Mouse (Mus musculus): ENCODE results near the gene Ran.

Ran gene
- long read RNA-seq, experiment 1, transcript Ran-202 (6 exons, 2,423 nt) = minor isoform, 26 of 353 reads
- long read RNA-seq, experiment 1, transcript Ran-201 (7 exons, 2,377 nt) = major isoform, 315 of 353 reads
- long read RNA-seq, experiment 1, partial matches to known transcripts = 3 of 353 reads
- long read RNA-seq, experiment 1, other reads (novel, unspliced or antisense) = 9 of 353 reads
- long read RNA-seq, experiment 2, transcript Ran-202 (6 exons, 2,423 nt) = minor isoform, 23 of 444 reads
- long read RNA-seq, experiment 2, transcript Ran-201 (7 exons, 2,377 nt) = major isoform, 393 of 444 reads
- long read RNA-seq, experiment 2, partial matches to known transcripts = 9 of 444 reads
- long read RNA-seq, experiment 2, other reads (novel, unspliced or antisense) = 19 of 444 reads

DNA sequence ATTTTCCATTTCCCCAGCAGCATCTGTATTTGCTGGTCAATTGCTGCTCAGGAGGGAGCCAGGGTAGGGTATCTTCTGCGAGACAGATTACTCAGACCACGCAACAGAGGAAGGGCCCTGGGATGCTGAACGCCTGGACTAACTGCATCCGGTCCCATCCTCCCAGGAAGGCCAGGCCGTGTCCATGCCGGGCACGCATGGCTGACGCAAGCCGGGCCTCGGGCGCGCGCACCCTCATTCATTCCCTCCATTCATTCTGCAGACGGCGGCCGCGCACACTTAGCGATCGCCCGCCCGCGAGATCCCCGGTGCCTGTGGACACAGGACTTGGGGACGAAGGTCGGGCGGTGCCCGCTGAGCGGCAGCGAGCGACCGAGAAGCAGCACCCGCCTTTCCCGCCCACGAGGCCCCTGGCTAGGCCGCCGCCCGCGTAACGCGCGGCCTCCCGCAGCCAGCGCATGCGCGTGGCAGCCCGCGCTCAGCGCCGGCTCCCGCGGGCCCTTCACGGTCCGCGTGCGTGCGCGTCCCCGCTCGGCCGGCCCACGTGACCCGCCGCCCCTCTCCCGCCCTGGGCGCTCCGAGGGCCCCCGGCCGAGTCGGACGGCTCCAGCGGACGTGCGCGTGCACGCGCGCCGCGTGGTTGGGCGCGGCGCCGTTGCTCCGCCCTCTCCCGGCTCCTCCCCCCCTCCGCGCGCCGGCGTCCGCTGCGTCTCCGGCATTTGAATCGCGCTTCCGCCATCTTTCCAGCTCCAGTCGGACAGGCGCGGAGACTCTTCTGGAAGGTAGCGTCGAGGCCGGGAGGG, at the start of gene Ran:
TSS of gene Ran (plus strand) at position 573 of the 803 bp plus-strand sequence.
- intact Hi-C loops (cut with DNase I) = no loop called here

DNA sequence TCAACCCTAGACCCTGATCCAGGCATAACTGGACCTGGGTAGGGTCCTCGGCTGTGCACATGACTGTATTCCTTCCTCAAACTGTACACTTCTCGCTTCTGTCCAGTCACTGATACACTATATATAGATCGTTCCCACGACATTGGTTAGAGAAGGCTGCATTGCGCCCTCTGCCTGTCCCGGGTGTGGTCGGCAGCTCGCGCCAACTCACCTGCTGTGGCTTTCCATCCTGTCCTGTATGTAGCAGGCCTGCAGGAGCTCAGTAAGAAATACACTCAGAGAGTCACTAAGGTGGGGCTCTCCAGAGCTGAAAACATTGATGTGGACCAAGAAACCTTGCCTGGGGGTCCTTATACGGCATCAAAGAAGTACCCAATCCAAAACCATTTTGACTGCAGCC, 49.0 kb upstream of the Ran start:
- intact Hi-C loops (cut with DNase I) = loop anchor here (5.0 kb wide), 1 partner anchor 159 kb away; no protein-coding TSS in a partner anchor

DNA sequence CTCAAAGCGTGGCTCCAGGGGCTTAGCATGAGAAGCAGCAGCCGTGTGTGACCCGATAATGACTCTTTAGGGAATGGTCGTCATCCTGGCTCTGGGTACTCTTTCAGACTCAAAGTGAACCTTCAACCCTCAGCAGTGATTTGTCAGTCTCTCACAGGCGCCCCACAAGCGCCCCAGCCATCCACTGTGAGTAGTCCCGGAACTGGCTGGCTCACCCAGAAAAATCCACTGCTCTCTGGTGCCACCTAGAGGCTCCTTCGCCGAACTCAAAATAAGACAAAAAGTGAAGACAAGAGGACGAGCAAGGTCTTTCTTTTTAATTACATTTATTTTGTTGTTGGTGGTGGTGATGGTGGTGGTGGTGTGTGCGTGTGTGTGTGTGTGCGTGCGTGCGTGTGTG, 48.6 kb upstream of the Ran start:
- intact Hi-C loops (cut with DNase I) = loop anchor here (5.0 kb wide), 1 partner anchor 159 kb away; no protein-coding TSS in a partner anchor

DNA sequence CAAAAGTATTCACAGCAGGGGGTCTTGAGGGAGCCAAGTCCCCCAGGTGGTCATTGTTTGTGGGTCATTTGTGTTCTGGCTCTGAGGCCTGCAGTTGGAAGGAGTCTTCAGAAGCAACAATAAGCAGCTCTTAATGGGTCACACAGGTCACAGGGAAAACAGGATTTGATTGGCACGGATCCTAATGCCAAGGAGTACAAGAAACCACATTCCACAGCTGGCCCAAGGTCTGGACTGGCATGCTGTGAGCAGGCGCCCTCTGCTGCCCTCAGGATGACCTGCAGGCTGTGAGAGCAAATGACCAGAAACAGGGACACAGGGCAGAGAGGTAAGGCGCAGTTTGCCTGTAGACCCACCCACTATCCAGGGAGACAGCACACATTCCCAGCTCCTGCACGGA, 43.6 kb upstream of the Ran start:
- intact Hi-C loops (cut with DNase I) = loop anchor here (5.0 kb wide), 1 partner anchor 244 kb away; no protein-coding TSS in a partner anchor

DNA sequence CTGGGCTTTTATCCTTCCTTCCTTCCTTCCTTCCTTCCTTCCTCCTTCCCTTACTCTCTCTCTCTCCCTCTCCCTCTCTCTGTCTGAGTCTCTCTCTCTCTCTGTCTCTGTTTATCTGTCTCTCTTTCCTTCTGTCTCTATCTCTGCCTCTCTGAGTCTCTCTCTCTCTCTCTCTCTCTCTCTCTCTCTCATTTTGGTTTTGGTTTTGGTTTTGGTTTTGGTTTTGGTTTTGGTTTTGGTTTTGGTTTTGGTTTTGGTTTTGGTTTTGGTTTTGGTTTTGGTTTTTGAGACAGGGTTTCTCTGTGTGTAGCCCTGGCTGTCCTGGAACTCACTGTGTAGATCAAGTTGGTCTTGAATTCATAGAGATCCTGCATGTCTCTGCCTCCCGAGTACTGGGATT, 42.4 kb upstream of the Ran start:
- intact Hi-C loops (cut with DNase I) = loop anchor here (5.0 kb wide), 1 partner anchor 245 kb away; no protein-coding TSS in a partner anchor

DNA sequence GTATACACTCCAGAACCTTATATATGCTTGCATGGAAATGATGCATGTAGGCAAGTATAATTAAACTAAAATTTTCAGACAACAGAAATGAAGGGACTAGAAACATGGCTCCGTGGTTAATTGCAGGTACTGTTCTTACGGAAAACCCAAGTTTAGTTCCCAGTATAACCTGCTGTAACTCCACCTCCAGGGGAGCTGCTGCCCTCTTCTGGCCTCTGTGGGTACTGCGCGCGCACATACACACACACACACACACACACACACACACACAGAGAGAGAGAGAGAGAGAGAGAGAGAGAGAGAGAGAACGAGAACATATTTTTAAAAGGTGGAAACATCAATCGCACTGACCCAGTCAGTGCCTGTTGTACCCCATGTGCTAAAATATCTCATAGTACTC, 40.9 kb upstream of the Ran start:
- intact Hi-C loops (cut with DNase I) = loop anchor here (5.0 kb wide), 1 partner anchor 247 kb away; no protein-coding TSS in a partner anchor

DNA sequence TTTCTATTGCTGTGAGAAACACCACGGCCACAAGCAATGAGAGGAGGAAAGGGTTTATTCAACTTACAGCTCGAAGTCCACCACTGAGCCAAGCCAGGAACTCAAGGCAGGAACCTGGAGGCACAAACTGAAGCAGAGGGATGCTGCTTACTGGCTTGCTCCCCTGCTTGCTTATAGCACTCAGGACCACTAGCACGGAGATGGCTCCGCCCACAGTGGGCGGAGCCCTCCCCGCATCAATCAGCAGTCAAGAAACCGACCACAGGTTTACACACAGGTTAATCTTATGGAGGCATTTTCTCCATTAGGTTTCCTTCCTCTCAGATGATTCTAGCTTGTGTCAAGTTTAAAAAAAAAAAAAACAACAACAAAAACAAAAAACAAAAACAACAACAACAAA, 39.0 kb upstream of the Ran start:
- intact Hi-C loops (cut with DNase I) = no loop called here

DNA sequence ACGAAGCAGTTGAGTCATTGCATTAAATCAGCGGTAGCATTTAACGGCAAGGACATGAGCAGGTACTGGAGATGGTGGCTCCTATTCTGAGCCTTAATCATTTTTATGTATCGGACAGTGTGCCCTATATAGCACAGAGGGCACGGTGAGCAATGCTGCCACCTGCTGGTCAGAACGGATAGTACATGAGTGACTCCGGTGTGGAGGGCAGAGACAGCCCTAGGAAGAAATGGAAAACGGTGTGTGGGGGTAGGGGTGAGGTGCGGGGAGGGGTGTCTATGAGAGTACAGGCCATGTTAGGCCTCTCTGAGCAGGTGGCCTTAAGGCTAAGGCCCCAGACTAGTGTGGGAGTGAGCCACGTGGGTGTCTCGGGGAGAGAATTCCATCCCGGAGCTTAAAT, 38.3 kb upstream of the Ran start:
- intact Hi-C loops (cut with DNase I) = no loop called here

DNA sequence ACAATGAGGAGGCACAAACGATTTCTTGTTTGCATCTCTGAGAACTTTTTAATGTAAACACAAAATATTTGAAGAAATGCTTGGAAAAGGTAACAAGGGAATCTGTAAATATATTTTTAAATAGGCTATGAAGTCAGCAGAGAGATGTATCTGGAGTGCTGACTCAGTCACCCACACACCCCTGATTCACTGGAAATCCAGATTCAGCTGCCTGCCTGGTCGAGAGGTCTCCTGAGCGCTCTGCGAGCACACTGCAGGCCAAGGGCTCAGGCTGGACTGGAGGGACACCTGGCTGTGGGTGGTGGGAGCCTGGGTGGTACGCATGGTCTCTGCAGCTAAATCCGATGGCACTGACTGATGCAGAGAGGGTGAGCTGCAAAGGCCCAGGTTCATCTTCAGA, 35.3 kb upstream of the Ran start:
- intact Hi-C loops (cut with DNase I) = no loop called here

DNA sequence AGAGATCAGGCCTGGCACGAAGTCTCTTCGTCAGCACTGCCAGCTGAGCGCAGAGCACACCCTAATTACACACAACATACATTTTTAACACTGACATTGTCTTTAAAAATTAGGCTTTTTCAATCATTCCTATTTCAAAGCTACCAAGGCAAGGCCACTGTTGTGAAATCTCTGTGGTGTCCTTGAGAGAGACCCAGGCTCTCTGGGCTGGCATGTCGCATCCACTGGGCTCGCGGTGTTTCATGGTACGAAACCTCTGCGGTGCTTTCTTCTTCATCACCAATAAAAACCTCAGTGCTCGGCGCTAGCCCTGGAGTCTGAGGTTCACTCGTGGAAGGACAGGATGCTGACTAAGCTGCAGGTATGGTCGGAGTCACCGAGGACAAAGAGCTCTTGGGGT, 33.9 kb upstream of the Ran start:
- intact Hi-C loops (cut with DNase I) = no loop called here

DNA sequence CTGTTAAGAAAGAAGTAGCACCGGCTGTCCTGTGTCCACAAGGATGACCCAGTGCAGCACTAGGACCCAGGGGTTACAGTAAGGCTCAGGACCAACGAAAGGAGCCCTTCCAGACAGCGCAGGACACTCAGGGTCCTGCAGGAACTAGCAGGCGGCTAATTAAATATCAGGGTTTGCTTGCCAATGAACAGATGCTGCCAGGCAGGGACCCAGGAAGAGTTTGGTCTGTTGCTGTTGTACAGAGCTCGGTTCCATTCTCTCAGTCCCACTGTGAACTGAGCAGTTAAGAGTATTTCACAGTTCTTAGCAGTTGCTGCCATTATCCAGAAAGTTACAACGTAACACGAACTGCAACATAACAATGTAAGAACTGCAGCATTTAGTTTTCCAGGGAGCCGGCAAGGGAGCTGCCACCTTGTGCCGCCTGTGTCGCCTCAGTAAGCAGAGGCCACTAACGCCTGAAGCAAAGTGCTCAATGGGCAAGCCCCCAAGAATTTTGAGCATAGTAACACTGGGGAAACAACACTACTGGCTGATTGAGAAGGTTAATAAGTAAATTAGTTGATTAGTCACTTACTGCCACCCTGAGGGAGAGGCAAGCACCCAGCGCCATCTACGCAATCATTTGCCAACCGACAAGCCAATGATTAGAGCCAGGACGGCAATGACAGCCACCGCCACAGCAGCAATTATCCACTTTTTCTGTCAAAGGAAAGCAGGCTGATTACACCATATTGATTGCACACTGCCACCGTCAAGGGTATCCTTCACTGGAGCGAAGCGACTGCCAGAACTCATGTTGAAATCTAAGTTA, 32.5 kb upstream of the Ran start:
- intact Hi-C loops (cut with DNase I) = no loop called here

DNA sequence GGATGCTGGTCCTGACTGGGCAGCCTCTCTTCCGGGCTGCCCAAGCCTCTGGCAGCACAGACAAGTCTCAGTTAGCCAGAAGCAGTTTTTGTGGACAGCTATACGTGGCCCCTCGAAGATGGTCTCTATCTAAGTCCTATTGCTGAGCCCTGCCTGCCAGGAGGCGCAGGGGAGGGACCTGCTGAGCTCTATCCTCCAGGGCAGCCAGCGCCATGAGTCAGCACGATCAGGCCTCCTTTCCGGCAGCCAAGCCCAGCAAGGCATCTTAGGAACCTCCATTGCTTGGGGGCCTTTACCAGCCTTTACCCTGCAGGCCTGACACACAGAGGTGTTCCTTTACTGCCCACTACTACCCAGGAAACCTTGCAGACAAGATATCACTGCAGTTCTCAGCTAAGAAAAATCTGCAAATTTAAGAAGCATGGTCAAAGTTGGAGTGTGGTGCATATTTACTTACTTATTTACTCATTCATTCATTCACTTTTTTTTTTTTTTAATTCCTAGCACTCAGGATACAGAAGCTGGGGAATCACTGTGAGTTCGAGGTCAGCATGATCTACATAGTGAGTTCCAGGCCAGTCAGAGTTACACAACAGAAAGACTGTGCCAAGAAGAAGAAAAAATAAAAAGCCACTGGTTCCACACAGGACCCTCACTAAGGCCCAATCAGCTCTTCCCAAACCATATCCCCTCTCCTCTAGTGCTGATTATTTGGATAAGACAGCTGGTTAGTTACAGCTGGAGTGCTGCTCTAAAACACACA, 19.0 kb upstream of the Ran start:
- intact Hi-C loops (cut with DNase I) = no loop called here

DNA sequence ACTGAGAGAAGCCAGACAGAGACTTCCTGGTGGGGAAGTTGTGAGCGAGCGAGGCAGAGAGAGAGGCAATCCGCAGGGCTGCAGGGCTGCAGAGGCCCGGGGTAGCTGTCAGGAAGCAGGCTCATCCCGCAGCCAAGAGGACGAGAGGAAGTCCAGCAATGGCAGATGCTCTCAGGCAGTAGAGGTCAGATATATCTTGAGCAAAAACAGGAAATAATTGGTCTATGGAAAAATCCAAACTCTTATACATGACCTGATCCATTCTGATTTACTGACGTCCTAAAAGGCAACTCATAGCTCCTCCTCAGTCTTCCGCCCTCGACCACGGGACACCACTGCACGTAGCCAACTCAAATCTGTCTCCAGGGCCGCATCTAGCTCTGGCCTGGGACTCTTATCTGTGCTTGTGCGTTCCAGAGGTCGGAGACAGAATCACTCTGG, 17.3 kb upstream of the Ran start:
- intact Hi-C loops (cut with DNase I) = no loop called here

DNA sequence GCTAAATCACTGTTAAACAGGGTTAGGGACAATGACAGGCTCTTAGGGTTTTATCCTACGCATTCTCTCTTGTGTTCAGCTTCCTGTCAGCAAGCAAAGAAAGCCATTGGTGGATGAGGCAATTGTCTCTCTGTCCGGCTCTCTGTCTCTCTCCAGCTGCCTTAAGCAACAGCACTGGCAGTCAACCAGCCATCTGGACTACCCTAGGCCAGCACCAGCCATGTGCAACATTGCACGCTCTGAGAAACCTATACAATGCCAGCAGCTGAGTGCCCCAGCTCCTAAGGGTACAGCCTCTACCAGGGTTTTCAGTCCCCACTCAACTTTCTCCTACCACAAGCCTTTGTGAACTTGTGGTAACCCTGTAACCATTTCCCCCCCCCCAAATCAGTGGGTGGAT, 14.5 kb upstream of the Ran start:
- intact Hi-C loops (cut with DNase I) = no loop called here

DNA sequence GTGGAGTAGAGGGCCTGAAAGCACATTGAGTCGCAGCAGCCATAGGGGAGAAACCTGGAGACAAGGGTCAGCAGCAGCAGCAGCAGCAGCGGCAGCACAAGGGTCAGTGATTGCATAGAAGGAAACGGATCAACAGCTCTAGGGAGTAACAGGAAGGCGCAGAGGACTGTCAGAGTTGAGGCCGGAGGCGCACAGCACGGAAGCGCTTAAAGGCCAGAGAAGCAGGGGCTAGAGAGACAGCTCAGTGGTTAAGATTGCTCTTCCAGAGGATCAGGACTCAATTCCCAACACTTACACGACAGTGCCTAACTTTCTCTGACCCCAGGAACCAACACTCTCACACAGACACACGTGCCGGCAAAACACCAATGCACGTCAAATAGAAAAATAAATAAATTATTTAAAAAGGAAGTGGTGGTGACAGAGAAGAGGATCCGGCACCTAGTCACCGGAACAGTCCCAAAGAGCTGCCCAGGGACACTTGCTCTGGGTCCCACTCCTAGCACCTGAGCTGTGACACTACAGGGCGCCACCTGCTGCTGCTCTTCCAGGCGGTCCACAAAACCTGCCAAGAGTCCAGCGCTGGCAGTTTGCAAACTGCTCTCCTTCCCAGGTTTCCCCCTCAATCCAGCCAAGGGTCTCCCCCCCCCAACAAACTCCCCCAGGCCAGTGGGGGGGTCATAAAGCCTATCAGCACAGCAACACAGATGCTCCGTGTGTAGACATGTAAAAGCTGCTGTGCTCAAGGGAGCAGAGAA, 13.7 kb upstream of the Ran start:
- intact Hi-C loops (cut with DNase I) = no loop called here

DNA sequence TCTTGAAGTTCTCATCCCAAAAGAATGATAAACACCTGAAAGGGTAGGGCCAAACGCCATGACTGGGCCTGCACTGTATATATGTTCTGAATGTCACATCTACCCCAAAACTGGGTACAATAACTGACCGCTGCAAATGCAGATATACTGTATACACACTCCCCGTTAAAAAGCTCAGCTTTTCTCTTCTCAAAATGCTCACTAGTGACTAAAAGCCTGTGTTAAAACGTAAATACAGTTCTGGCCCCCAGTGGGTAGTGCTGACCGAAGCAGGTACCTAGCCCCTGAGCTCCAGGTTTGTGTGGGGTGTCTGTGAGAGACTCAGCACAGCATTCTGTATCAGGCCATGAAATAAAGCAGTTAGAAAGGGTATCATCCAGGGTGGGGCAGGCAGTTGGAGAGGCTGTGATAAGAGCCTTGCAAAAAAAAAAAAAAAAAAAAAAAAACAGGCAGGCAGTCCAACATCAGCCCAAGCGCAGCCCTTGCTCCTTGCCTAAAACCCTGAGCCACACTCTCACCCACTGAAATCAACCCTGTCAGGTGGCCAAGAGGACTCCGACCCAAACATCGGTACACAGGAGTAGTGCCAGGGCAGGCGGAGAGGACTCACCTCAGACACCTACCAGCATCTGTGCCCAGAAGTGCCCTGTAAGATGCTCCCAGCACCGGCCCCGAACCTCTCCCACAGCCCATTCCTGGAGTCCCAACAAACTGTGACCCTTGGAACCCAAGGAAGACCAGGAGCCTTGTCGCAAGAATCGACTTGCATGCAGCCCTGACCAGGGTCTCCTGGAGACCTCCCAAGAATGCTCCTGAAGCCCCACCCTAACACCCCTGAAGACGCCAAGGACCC, 12.5 kb upstream of the Ran start:
- intact Hi-C loops (cut with DNase I) = no loop called here

DNA sequence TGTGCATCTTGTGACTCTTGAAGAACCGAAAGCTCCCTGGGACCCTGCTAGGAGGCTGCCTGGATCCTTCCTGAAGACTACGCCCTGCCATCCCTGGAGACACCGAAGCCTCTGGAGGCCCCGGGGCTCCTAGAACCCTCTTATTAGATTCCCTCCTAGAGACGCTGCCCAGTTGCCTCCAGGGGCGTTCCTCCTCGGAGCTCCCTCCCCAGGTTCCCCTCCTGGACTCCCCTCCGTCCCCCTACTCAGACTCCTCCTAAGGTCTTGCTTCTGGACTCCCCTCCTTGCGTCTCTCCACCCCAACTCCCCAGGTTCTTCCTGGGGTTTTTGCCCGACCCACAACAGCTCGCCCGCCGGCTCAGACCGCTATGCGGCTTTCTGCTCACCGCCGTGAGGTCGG, 11.9 kb upstream of the Ran start:
- intact Hi-C loops (cut with DNase I) = no loop called here

DNA sequence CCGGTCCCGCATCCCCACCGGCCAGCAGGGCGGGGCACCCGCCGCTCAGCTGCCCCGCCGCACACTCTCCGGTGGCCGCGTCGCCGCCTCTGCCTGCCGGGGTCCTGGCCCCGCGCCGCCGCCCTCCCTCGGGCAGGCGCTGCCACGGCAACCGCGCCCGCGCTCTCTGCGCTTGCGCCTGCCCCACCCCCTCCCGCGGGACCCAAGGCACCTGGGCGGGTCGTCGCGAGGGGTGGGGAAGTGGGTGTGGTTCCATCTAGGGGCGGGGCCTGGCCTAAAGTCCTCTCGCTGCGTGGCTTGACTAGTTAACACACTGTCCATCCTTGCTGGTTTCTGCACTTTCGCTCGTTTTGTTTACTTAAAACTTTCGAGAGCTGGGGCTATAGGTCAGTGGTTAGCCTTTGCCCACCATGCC, 11.4 kb upstream of the Ran start, which contains the start of gene Stx2:
TSS of gene Stx2 (minus strand) at position 163 of the 415 bp plus-strand sequence.
- intact Hi-C loops (cut with DNase I) = no loop called here

DNA sequence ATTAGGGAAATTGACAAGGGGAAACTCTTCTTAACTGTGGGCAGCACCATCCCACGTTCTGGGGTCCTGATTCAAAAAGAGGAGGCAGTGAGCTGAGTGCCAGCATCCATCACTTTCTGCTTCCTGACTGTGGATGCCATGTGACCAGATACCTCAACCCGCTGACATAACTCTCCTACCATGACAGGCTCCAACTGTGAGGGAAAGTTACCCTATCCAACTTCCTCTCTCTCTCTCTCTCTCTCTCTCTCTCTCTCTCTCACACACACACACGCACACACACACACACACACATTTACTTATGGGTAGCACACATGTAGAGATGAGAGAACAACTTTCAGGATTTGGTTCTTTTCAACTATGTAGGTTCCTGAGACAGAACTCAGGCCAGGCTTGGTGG, 10.3 kb upstream of the Ran start:
- intact Hi-C loops (cut with DNase I) = no loop called here
